Mouse (Mus musculus): ENCODE measurements around the gene R3hdm2. TPM values are rescaled to one million over a fixed set of nuclear protein-coding genes. Genes with fewer than 3 reads are reported as not detected.

R3hdm2 gene
- polyA plus RNA-seq, 1 experiment from 2014 or later, result 19.0 TPM

DNA sequence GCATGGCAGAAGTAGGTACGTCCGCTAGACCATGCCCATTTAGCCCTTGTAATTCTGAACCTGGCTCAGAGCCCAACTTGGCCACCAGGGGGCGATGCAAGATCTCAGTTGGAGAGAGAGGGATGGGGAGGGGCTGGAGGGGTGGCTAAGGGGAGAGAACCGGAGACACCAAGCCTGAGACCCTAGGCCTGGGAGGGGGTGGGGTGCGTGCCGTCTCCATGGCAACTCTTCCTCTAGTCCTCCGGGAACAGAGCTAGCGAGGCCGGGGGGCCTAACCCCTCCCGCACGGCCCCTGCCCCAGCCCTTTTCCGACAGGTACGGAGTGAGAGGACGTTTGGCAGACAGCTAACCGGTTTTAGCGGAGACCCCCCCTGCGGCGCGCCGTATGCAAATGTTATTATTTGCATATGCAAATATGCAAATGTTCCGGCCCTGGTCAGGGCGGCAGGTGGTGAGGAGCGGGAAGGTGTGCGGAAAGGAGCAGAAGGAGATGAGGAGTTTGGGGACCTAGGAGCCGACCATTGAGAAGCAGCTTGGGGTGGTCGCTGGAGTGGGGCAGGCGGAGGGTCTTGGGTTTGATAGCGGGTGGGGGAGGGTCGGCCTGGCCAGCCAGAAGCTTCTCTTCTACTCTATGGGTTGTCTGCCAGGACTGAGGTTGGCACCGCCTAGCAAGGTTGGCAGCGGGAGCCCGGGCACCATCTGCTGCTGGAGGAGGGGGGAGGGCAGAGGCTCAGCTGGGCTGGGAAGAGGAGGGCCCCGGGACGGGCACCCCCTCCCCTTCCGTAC, 129.1 kb downstream of the R3hdm2 start:
- peak; percentile 14; the same call in 1 of the 2 replicates for ATAC-seq
- peak overlapping the region; percentile 46 for H3K4me3 ChIP-seq
- 2% methylated on average over 35 of the region's 35 CpGs for WGBS (ENCODE audit: insufficient replicate concordance)
- peak overlapping the region; percentile 31; the same call in 1 of the 2 replicates for H3K9ac ChIP-seq
- no peaks in the 10 kb centered on the region for H3K9me3 ChIP-seq (replicated peaks)
- peak overlapping the region; percentile 76 for H3K4me2 ChIP-seq
- peaks cover 86% of the 10 kb centered on the region for H3K27me3 ChIP-seq (replicated peaks)
- no peak overlapping the region for H3K27ac ChIP-seq
- H3K36me3 ChIP-seq, result no peaks in the 10 kb centered on the region
- H3K4me1 ChIP-seq, result peaks cover 53% of the 10 kb centered on the region

DNA sequence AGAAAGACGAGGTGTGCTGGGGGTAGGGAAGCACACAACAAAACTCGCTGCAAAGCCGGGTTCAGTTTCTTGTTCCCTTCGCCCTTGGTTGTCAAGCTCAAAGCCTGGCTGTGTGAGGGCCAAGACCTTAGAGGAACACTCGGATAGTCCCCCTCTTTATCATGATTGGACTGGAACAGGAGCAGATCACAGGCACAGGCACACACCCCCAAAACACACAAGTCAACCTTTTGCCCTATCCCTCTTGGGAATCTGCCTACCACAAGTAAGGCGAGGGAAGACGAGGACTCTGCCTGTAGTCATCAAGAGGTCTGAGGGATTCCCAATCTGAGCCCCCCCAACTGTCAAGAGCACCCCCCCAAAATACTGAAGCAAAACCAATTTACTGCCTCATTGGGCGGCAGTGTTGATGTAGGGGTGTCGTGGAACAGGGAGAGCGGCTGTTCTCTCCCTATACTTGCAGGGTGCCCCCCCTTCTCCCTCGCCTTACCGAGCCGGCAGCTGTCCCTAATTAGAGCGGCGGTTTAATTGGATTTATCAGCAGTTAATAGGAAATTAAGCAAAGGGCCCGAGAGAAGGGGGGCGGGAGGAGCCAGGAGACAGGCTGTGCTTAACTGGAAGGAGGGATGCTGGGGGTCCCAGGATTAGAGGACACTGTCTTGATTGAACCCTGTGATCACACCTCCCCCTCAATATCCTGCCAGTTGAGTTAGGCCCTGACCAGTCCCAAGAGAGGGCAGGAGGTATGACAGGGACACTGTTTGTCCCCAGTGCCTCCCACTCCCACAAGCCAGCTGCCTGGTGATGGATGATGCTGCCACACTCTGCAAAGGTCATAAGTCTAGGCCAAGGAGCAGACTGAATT, 129.9 kb downstream of the R3hdm2 start:
- no peak for ATAC-seq
- Histone ChIP-seq H3K4me2 (peak overlapping the region; percentile 76), H3K27me3 (replicated peaks) (peaks cover 88% of the 10 kb centered on the region), H3K9me3 (replicated peaks) (no peaks in the 10 kb centered on the region), H3K9ac (no peak overlapping the region), H3K4me1 (peaks cover 62% of the 10 kb centered on the region), H3K27ac (no peak overlapping the region), H3K36me3 (no peaks in the 10 kb centered on the region), H3K4me3 (peak overlapping the region; percentile 46)
- 8% methylated on average over 17 of the region's 17 CpGs for WGBS (ENCODE audit: insufficient replicate concordance)

DNA sequence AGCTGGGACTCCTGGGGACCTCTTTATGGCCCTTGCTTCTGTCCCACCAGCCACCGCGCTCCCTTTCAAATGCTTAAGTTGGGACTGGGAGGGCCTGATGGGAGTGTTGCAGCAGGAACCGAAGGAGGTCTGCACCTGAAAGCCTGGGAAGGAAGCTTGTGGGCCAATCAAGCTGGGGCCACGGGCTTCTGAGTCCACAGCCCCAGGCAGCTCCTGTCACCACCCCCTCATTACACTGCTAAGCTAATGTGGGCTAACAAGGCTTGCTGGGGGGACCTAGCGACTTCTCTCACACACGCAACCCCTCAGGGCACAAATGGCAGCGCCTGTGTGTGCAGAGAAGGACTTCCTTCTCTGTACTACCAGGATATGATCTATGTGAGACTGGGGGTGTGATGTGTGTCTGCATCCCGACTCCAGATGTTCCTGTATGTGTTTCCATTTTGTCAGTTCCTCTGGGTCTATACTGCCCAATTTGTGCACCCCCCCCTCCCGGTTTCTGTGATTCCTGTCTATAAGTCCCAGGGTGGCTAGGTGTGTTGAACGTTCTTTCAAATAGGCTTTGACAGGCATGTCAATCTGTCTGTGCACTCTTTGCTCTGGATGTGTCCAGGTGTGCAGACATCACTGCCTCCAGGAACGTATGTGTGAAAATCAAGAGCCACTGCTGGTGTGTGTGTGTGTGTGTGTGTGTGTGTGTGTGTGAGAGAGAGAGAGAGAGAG, 130.9 kb downstream of the R3hdm2 start:
- no peak overlapping the region for H3K9ac ChIP-seq
- ATAC-seq, result no peak
- H3K4me1 ChIP-seq, result peaks cover 71% of the 10 kb centered on the region
- H3K36me3 ChIP-seq, result no peaks in the 10 kb centered on the region
- H3K27me3 ChIP-seq (replicated peaks), result peaks cover 98% of the 10 kb centered on the region
- no peak overlapping the region for H3K27ac ChIP-seq
- no peaks in the 10 kb centered on the region for H3K9me3 ChIP-seq (replicated peaks)
- WGBS (ENCODE audit: insufficient replicate concordance), result 9% methylated on average over 11 of the region's 11 CpGs
- peak overlapping the region; percentile 81 for H3K4me2 ChIP-seq
- H3K4me3 ChIP-seq, result peak overlapping the region; percentile 49

DNA sequence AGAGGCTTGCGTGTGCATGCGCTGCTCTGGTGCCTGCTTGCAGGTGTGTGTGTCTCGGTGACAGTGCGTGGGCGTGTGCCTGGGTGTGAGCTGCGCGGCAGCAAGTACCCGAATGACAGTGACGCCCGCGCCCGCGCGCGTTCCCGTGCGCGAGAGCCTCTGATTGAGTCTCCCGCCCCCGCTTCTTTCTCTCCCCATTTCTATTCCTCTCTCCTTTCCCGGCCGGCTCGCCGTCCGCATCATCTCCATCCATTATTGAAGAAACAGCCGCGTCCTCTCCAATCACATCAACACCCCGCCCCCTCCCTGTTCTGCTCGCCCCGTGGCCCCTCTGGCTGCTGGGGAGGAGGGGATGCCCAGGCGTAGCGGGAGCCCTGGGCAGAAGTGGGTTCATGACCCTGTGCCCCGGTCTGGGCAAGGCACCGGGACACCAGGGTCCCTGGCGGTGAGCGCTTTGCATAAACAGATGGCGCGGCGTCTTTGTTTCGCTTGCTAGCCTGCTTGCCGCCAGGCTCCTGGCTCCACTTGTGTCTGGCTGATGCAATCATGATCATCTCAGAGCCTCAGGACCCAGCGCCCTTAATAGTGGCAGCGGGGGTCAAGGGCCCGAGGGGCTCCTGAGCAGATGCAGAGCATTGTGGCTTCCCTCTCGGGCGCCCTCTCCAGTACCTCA, 131.6 kb downstream of the R3hdm2 start:
- Histone ChIP-seq H3K27ac (no peak overlapping the region), H3K9ac (peak overlapping the region; percentile 42), H3K4me3 (peak overlapping the region; percentile 49), H3K36me3 (no peaks in the 10 kb centered on the region), H3K4me1 (peaks cover 79% of the 10 kb centered on the region), H3K9me3 (replicated peaks) (no peaks in the 10 kb centered on the region), H3K4me2 (peak overlapping the region; percentile 81), H3K27me3 (replicated peaks) (peaks cover 97% of the 10 kb centered on the region)
- 3% methylated on average over 35 of the region's 46 CpGs for WGBS (ENCODE audit: insufficient replicate concordance)
- ATAC-seq, result no peak

DNA sequence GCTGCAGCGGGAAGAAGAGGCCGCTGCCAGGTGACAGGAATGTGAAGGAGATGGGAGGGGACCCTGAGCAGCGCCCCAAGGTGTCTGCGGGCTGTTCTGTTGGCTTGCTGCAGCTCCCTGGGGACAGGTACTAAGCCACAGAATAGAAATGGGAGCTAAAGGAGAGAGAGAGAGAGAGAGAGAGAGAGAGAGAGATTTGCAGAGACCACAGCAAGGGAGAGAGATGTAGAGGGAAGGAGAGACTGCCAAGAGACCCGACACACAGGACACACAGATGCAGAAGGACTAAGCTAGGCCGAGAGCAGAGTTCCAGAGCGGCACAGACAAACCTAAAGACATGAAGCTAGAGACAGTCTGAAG, 132.2 kb downstream of the R3hdm2 start:
- H3K4me1 ChIP-seq, result peaks cover 84% of the 10 kb centered on the region
- H3K9ac ChIP-seq, result peak overlapping the region; percentile 42; the same call in 1 of the 2 replicates
- ATAC-seq, result no peak

DNA sequence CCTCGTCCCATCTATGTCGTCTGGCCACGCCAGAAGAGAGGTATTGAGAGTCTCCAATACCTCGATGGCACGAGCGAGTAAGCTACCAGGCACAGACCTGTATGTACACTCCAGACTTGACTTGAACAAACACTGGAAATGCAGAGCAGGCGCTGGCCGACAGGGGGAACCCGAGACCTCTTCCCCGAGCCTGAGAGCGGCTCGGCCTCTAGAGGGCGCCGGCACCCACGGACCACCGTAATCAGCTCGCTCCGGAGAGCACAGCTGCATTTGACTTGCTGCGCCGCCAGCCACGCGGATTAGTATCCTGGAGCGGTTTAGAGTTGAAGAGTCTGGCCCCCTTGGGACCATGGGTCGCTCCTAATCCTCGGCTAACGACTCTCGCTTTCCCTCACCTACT, 132.7 kb downstream of the R3hdm2 start:
- Histone ChIP-seq H3K4me1 (peaks cover 89% of the 10 kb centered on the region), H3K27ac (peak overlapping the region; percentile 42; the same call in 1 of the 2 replicates), H3K27me3 (replicated peaks) (peaks cover 96% of the 10 kb centered on the region)

More for the DNA sequence above, 132.2 kb downstream of the R3hdm2 start:
- H3K9me3 ChIP-seq (replicated peaks), result no peaks in the 10 kb centered on the region
- 5% methylated on average over 7 of the region's 7 CpGs for WGBS (ENCODE audit: insufficient replicate concordance)
- H3K27me3 ChIP-seq (replicated peaks), result peaks cover 97% of the 10 kb centered on the region
- no peak overlapping the region for H3K27ac ChIP-seq
- peak overlapping the region; percentile 81 for H3K4me2 ChIP-seq
- peak overlapping the region; percentile 49 for H3K4me3 ChIP-seq
- peaks cover 5% of the 10 kb centered on the region for H3K36me3 ChIP-seq

DNA sequence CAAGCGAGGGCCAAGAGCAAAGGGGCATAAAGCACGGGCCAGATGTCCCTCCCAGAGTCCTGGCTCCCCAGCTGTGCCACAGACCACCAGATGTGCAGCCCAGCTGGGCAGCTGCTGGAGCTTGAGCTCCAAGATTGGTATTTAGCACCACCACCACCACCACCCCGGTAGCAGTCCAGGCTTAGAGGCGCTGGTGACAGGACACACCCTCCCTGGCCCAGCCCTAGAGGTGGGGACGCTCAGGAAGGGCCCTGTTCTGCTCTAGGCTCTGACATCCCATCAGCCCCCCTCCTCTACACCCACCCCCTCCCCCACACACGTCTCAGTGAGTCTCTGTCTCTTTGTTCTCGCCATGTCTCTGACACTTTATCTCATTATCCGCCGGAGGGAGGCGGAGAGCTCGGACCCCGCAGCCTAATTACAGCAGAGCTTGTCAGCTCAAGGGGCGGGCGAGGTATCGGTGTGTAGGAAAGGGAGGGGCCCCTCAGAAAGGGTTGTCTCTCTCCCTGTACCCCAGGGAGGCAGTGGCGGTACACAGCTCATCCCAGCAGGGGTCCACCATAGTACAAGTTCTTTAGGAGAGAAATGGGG, 133.5 kb downstream of the R3hdm2 start:
- H3K27ac ChIP-seq, result peak overlapping the region; percentile 42; the same call in 1 of the 2 replicates
- 1% methylated on average over 16 of the region's 16 CpGs for WGBS (ENCODE audit: insufficient replicate concordance)
- ATAC-seq, result peak; percentile 68

More for the DNA sequence above, 132.7 kb downstream of the R3hdm2 start:
- 1% methylated on average over 27 of the region's 27 CpGs for WGBS (ENCODE audit: insufficient replicate concordance)
- peak; percentile 59 for ATAC-seq
- Histone ChIP-seq H3K9me3 (replicated peaks) (no peaks in the 10 kb centered on the region), H3K9ac (peak overlapping the region; percentile 44), H3K4me2 (peak overlapping the region; percentile 81), H3K4me3 (peak overlapping the region; percentile 46), H3K36me3 (peaks cover 10% of the 10 kb centered on the region)

DNA sequence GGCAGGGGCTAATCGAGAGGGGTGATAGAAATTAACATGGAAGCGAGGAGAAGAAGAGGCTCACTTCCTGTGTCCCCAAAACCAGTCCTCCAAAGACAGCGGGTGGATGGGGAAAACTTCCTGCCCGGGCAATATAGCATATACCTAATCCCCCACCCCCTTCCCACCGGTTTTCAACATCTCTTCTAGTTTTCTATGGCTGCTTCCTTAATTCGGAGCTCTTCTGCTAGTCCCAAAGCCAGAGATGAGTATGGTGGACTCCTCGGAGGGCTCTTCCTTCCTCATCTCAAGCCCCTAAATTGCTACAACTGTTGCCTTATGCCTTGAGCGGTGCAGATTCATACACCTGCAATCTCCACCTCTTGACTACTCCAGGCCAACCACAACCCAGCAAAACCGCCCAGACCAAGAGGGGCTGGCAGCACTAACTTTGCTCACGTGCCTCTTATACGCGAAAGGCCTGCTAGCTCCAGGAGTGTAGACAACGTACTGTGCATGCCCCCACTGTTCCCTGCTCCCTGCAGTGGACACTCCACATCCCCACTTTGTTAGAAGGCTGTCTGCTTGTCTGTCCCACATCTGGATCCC, 134.1 kb downstream of the R3hdm2 start:
- 7% methylated on average over 13 of the region's 13 CpGs for WGBS (ENCODE audit: insufficient replicate concordance)
- no peak for ATAC-seq

More for the DNA sequence above, 133.5 kb downstream of the R3hdm2 start:
- peaks cover 18% of the 10 kb centered on the region for H3K36me3 ChIP-seq
- peak overlapping the region; percentile 81 for H3K4me2 ChIP-seq
- H3K4me3 ChIP-seq, result peak overlapping the region; percentile 46
- H3K9me3 ChIP-seq (replicated peaks), result no peaks in the 10 kb centered on the region
- H3K4me1 ChIP-seq, result peaks cover 91% of the 10 kb centered on the region
- H3K27me3 ChIP-seq (replicated peaks), result peaks cover 92% of the 10 kb centered on the region
- H3K9ac ChIP-seq, result peak overlapping the region; percentile 44

DNA sequence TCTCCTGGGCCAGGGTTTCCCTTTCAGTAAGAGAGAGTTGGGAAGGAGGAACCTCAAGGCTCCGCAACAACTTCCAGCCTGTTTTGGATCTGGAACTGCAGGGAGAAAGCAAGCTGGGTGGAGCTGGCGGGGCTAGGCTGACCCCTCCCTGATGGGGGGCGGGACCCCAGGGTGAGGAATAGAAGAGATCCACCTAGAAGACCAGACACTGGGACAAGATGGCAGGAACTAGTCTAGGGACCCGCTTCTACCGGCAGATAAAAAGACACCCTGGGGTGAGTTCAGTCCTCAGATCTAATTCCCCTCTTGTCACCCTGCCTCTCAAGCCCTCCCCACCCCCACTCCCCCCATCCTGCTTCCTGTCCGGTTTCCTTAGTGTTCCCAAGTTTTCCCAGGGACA, 134.6 kb downstream of the R3hdm2 start, which contains the start of gene Ndufa4l2:
TSS of gene Ndufa4l2 (plus strand) at position 204 of the 400 bp plus-strand sequence.
- H3K27me3 ChIP-seq (replicated peaks), result peaks cover 81% of the 10 kb centered on the region
- peak within 1 kb of the TSS; percentile 44 for H3K9ac ChIP-seq
- H3K36me3 ChIP-seq, result peaks cover 30% of the 10 kb centered on the region
- WGBS (ENCODE audit: insufficient replicate concordance), result 13% methylated on average over 6 of the region's 6 CpGs
- H3K27ac ChIP-seq, result no peak within 1 kb of the TSS
- H3K9me3 ChIP-seq (replicated peaks), result no peaks in the 10 kb centered on the region
- peak within 1 kb of the TSS; percentile 81 for H3K4me2 ChIP-seq
- ATAC-seq, result no peak
- peak within 1 kb of the TSS; percentile 46 for H3K4me3 ChIP-seq
- peaks cover 89% of the 10 kb centered on the region for H3K4me1 ChIP-seq

More for the DNA sequence above, 134.1 kb downstream of the R3hdm2 start:
- peaks cover 89% of the 10 kb centered on the region for H3K4me1 ChIP-seq
- peak overlapping the region; percentile 46; the same call in 1 of the 2 replicates for H3K4me3 ChIP-seq
- no peak overlapping the region for H3K27ac ChIP-seq
- peak overlapping the region; percentile 81 for H3K4me2 ChIP-seq
- peaks cover 86% of the 10 kb centered on the region for H3K27me3 ChIP-seq (replicated peaks)
- peak overlapping the region; percentile 44; the same call in 1 of the 2 replicates for H3K9ac ChIP-seq
- H3K9me3 ChIP-seq (replicated peaks), result no peaks in the 10 kb centered on the region
- peaks cover 24% of the 10 kb centered on the region for H3K36me3 ChIP-seq

DNA sequence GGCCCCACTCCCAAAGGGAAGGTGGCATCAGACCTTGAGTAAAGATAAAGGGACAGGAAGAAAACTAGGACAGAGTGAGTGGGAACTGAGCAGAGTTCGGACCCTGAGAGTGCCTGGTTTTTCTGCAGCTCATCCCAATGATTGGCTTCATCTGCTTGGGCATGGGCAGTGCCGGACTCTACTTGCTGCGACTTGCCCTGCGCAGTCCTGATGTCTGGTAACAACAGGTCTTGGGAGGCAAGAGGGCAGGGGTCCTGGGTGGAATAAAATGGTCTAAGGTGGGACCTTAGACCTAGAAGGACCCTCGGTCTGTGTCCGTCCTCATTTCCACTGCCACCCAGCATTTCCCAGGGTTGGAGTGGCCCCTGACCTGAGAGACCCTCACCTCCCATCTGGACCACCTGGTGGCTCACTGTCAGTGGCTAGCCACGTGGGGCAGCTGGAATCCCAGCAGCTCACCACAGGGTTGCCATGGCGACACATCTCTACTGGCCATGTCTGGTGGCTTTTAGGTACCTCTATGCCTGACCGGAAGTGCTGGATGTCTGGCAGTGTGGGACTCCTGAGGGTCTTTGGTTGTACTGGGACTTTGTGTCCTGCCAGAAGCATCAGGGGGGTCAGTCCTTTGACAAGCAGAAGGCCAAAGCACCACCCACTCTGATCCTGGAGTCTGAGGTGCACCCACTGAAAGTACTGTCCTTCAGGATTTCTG, 135.3 kb downstream of the R3hdm2 start:
- ATAC-seq, result no peak

More for the DNA sequence above, 135.3 kb downstream of the R3hdm2 start:
- Histone ChIP-seq H3K36me3 (peaks cover 36% of the 10 kb centered on the region), H3K9ac (no peak overlapping the region), H3K4me1 (peaks cover 89% of the 10 kb centered on the region), H3K27ac (no peak overlapping the region), H3K4me2 (peak overlapping the region; percentile 81), H3K4me3 (peak overlapping the region; percentile 10; the same call in 1 of the 2 replicates), H3K9me3 (replicated peaks) (no peaks in the 10 kb centered on the region), H3K27me3 (replicated peaks) (peaks cover 74% of the 10 kb centered on the region)
- WGBS (ENCODE audit: insufficient replicate concordance), result 36% methylated on average over 9 of the region's 9 CpGs

Data from liver, embryonic 12.5 days (tissue).